Mouse (Mus musculus) embryonic facial prominence, embryonic 11.5 days (tissue): Measurements from ENCODE around the gene Gm21885. TPM values are rescaled to one million over a fixed set of nuclear protein-coding genes. Genes with fewer than 3 reads are reported as not detected.

Experiments used
- ATAC-seq: fragments of 200-750 bp; cut with Nextera tagmentation; replicated peaks from 2 replicates; pipeline ENCODE4 v1.8.0; 2017; ENCODE audit warnings: low read depth; ENCODE audit not compliant: insufficient number of reproducible peaks, low FRiP score, low TSS enrichment
- DNase-seq: peaks from one replicate; pipeline ENCODE4 v3.0.0-alpha.2; 2015; ENCODE audit warnings: low spot score
- H3K27ac ChIP-seq: fragments of 300-500 bp; sonication (generic); replicated peaks from 2 replicates; pipeline ENCODE4 v1.5.1; 2014; ENCODE audit warnings: mild to moderate bottlenecking, low read depth, low read length, control low read depth
- H3K27me3 ChIP-seq: fragments of 300-500 bp; sonication (generic); 2 replicates; pipeline ENCODE4 v1.6.1; 2014; ENCODE audit warnings: mild to moderate bottlenecking, low read length, moderate library complexity, mixed read lengths; ENCODE audit not compliant: control insufficient read depth, insufficient read depth
- H3K36me3 ChIP-seq: fragments of 300-500 bp; sonication (generic); replicated peaks from 2 replicates; pipeline ENCODE4 v1.6.1; 2014; ENCODE audit warnings: low read depth, mild to moderate bottlenecking, low read length, moderate library complexity, mixed read lengths; ENCODE audit not compliant: control insufficient read depth, insufficient read depth
- H3K4me1 ChIP-seq: fragments of 300-500 bp; sonication (generic); 2 replicates; pipeline ENCODE4 v1.6.1; 2014; ENCODE audit warnings: low read length, mixed read lengths; ENCODE audit not compliant: control insufficient read depth, insufficient read depth
- H3K4me2 ChIP-seq: fragments of 300-500 bp; sonication (generic); 2 replicates; pipeline ENCODE4 v1.6.1; 2014; ENCODE audit warnings: low read depth, mild to moderate bottlenecking, control low read depth, low read length, moderate library complexity
- H3K4me3 ChIP-seq: fragments of 300-500 bp; sonication (generic); 2 replicates; pipeline ENCODE4 v1.5.1; 2014; ENCODE audit warnings: low read depth, low read length, control low read depth
- H3K9ac ChIP-seq: fragments of 300-500 bp; sonication (generic); replicated peaks from 2 replicates; pipeline ENCODE4 v1.6.1; 2014; ENCODE audit warnings: mild to moderate bottlenecking, control low read depth, low read length
- H3K9me3 ChIP-seq: fragments of 300-500 bp; sonication (generic); replicated peaks from 2 replicates; pipeline ENCODE4 v1.6.1; 2016; ENCODE audit warnings: mild to moderate bottlenecking, low read length, inconsistent platforms, mixed read lengths; ENCODE audit not compliant: control insufficient read depth
- WGBS: fragments of 180-500 bp; shearing (Covaris S2); extraction: QIAGEN DNeasy Blood & Tissue Kit; methylation state at CpG from one replicate; pipeline ENCODE4 v1.1.7; 2014; 5-methylcytosine and 5-hydroxymethylcytosine counted together
- polyA plus RNA-seq: library from polyadenylated mRNA; unstranded; fragments of >200 nt; fragmentation: Nextera tagmentation; extraction: Ambion mirVana; gene quantifications from 2 replicates; pipeline ENCODE4 v1.2.1, GENCODE M21; 2014

Gene Gm21885
- polyA plus RNA-seq, 1 experiment from 2014 or later, result not detected

DNA sequence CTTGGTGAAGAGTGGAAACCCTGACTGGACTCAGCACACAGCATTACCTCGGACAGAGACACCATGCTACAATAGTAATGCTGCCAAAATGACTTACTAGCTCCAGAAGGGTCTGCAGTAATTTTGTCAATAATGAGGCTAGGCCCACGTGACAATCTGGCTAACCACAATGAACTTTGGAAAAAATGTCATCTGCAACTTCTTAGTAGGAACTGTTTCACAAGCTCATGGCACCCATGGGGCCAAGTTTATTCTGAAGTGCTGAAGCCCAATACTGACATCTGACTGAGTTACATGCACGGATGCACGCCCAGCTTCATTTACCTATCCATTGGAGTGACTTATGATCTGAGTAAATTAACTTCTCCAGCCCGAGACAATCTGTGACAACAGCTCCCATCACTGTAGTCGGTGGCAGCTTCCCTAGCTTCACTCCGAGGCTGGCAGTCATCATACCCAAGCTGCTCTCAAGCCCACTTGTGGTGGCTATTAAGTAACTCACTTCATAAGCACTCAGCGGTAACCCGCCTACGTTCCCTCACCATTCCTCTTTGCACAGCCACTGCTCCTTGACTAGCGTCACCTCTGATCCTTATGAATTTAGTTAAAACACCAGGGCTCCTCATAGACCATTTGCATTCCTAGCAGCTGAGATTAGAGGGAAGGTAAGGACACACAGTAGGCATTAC is 4.4 kb downstream of the Gm21885 start:
- peaks cover 9% of the 10 kb centered on the region for H3K36me3 ChIP-seq
- H3K9ac ChIP-seq, result no peak overlapping the region
- H3K27ac ChIP-seq, result no peak overlapping the region
- DNase-seq, result no peak
- no peak overlapping the region for H3K4me2 ChIP-seq
- no peaks in the 10 kb centered on the region for H3K27me3 ChIP-seq
- H3K9me3 ChIP-seq, result no peaks in the 10 kb centered on the region
- no peaks in the 10 kb centered on the region for H3K4me1 ChIP-seq
- WGBS, result 94% methylated on average over 11 of the region's 11 CpGs
- no peak overlapping the region for H3K4me3 ChIP-seq
- no peak for ATAC-seq

DNA sequence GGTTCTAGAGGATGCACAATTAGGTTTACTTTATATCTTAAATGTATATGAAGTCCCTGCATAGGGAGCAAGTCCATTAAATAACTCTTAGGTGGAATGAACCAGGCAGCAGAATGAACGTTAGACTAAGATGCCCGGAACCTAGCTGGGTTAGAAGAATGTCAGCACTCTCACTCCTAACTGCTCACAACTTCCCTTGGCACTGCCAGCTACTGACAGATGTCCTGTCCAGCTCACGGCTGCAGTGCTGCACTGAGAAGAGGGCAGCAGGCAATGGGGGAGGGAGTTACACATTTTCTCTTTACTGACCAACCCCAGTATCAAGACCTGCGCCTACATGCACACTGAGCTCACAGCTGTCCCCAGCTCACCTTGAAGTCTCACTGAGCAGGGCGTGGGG is 5.4 kb downstream of the Gm21885 start:
- Histone ChIP-seq H3K27ac (no peak overlapping the region), H3K4me3 (no peak overlapping the region), H3K4me1 (no peaks in the 10 kb centered on the region), H3K36me3 (peaks cover 9% of the 10 kb centered on the region), H3K9ac (no peak overlapping the region), H3K4me2 (no peak overlapping the region), H3K27me3 (no peaks in the 10 kb centered on the region), H3K9me3 (no peaks in the 10 kb centered on the region)
- ATAC-seq, result no peak; the same call in 1 of the 2 replicates
- 94% methylated on average over 5 of the region's 5 CpGs for WGBS
- no peak for DNase-seq

DNA sequence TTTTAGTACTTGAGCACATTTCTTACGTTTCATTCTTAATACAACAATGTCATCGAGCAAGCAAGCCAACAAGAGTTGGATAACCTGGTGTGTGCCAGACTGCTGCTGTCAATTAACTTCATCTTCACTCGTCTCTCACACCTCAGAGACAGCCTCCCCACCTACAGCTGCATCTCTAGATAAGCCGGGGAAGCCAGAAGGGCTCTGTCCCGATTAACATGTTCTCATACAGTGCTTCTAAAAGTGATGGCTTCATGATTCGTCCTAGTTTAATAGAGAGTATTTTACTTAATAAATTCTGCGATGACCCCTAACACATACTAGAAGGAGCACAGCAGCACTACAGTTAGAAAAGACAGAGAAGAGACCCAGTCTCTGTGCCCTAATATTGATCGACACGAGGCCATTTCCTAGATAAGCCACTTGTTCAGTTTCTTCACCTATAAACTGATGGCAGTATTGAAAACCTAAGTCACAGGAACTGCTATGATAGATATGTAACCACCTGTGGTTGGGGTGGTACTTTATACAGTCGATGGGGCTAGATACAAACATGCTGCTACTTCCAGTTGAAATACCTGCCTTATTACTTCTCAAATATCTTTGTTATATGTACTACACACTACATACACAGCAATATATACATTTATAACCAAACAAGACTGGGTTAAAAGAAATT is 8.5 kb downstream of the Gm21885 start:
- Histone ChIP-seq H3K27ac (no peak overlapping the region), H3K4me2 (no peak overlapping the region), H3K4me3 (no peak overlapping the region), H3K9ac (no peak overlapping the region), H3K27me3 (no peaks in the 10 kb centered on the region), H3K36me3 (peaks cover 16% of the 10 kb centered on the region), H3K9me3 (no peaks in the 10 kb centered on the region), H3K4me1 (no peaks in the 10 kb centered on the region)
- DNase-seq (no peak), ATAC-seq (no peak)
- WGBS, result 95% methylated on average over 10 of the region's 10 CpGs

DNA sequence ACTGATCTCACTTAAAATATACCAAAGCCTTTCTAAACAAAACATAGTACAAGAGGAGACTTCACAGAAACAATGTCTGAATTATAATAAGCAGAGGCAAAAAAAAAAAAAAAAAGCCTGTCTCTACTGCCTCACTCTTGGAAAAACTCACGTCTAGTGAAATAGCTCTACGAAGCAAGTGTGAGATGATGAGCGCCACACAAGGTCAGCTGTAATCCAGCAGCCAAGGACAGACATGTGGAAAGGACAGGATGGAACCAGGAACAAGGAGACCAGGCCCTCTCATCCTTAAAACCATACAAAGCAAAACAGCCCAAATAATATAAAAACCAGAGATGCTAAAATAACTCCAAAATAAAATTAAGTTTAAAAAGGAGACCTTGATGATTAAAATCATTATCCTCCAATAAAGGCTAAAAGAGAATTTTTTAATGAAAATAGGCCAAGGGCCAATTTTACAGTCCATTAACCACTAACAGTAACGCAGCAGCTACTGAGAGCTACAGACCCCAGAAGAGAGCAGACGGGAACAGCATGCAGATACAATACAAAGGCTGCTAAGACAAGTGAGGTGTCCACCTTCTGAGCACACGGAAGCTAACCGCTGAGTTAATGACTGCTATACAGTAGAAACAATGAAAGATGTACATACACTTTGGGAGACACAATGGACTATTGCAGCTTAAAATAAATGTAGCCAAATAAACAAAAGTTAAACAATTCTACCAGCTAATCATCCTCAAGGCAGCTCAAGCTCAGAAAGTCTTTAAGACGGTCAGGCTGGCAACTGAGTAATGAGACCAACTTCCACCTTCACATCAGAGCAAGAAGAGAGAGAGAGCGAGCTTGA is 13.5 kb downstream of the Gm21885 start:
- peaks cover 21% of the 10 kb centered on the region for H3K36me3 ChIP-seq
- H3K27me3 ChIP-seq, result no peaks in the 10 kb centered on the region
- no peak for DNase-seq
- 82% methylated on average over 9 of the region's 9 CpGs for WGBS
- no peaks in the 10 kb centered on the region for H3K9me3 ChIP-seq
- no peak overlapping the region for H3K27ac ChIP-seq
- H3K9ac ChIP-seq, result no peak overlapping the region
- H3K4me2 ChIP-seq, result no peak overlapping the region
- no peak for ATAC-seq
- H3K4me3 ChIP-seq, result no peak overlapping the region
- no peaks in the 10 kb centered on the region for H3K4me1 ChIP-seq

DNA sequence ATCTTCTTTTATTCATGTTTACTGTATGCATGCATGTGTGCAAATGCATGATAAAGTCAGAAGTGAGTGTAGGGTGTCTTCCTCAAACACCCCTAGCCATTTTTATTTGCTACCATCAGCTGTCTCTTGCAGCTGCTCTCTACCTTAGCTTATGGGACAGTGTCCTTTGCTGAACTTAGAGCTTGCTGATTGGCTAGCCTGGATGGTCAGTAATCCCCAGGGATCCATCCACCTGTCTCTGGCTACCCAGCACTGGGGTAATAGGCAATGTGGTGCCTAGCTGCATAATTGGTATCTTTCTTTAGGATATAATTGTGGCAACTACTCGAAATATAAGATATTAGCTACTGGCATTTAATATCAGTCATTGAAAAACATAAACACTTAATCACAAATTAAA is 31.1 kb downstream of the Gm21885 start:
- no peak for ATAC-seq
- H3K4me3 ChIP-seq, result no peak overlapping the region
- H3K27ac ChIP-seq, result no peak overlapping the region
- DNase-seq, result no peak
- no peak overlapping the region for H3K9ac ChIP-seq
- no peaks in the 10 kb centered on the region for H3K36me3 ChIP-seq
- no peaks in the 10 kb centered on the region for H3K27me3 ChIP-seq
- no peaks in the 10 kb centered on the region for H3K9me3 ChIP-seq
- H3K4me1 ChIP-seq, result no peaks in the 10 kb centered on the region
- H3K4me2 ChIP-seq, result no peak overlapping the region
- 97% methylated on average over 1 of the region's 1 CpGs for WGBS

DNA sequence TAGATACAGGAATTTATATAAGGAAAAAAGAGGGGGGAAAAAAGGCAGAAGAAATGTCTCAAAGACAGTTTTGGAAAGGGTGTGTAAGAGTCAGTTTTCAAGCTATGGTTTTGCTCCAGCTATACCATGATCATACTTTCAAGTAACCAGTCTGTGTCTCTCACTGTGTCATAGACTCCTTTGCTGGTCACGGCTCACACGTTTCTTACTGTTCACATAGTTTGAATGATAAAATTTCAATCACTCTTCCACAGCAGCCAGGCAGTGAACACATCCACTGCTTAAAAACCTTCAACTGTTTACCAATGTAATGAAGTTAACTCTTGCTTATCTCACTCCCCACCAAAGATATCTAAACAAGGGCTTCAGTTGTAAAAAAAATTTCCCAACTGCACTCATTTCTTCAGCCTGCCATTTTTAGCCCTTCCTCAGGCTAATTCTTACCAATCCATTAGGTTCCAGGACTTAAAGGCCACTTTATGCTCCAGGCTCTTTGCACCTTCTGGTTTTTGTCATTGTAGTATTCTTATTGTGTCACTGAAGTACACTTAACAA is 32.5 kb downstream of the Gm21885 start:
- no peak for ATAC-seq
- Histone ChIP-seq H3K27me3 (no peaks in the 10 kb centered on the region), H3K27ac (no peak overlapping the region), H3K4me2 (no peak overlapping the region), H3K9me3 (no peaks in the 10 kb centered on the region), H3K9ac (no peak overlapping the region), H3K4me3 (no peak overlapping the region), H3K36me3 (no peaks in the 10 kb centered on the region), H3K4me1 (no peaks in the 10 kb centered on the region)
- WGBS, result 87% methylated on average over 2 of the region's 2 CpGs
- no peak for DNase-seq

DNA sequence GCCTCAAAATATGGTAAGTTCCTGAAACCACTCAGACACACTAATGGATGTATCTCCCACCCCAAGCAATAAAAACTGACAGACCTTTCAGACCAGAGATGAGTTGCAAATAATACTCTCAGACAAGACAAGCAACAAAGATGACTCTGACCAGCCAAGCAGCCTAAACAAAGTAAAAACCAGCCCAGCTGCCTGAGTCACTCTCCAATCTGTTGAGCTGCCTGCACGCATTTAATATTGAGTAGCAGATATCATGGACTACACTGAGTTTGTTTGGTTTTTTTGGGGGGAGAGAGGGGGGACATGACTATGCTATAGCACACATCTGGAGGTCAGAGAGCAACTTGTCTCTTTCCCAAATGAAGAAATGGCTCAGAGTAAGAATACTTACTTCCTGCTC is 33.6 kb downstream of the Gm21885 start:
- Histone ChIP-seq H3K4me3 (no peak overlapping the region), H3K4me2 (no peak overlapping the region), H3K4me1 (no peaks in the 10 kb centered on the region), H3K27ac (no peak overlapping the region), H3K27me3 (no peaks in the 10 kb centered on the region), H3K9me3 (no peaks in the 10 kb centered on the region), H3K9ac (no peak overlapping the region), H3K36me3 (no peaks in the 10 kb centered on the region)
- 71% methylated on average over 1 of the region's 1 CpGs for WGBS
- DNase-seq, result no peak
- ATAC-seq, result no peak
